Mouse (Mus musculus): ENCODE results near the gene Gm20503.

GRCm38 (mm10) chr4:58989303-58989898 is 13.6 kb upstream of the Gm20503 start:
- no peak for TF ChIP-seq NANOG (IDR thresholded peaks at IDR 0.05; ENCODE audit: borderline replicate concordance, low read length)
- no peak for TF ChIP-seq CTCF (conservative IDR thresholded peaks at IDR 0.05; ENCODE audit: low read length)

Measured in E14TG2a.4 (cell line).